Mouse (Mus musculus): ENCODE measurements around the gene 4933402N03Rik.

GRCm38 (mm10) chr7:131130021-131130420, 16.1 kb downstream of the 4933402N03Rik start:
- TF ChIP-seq CTCF (IDR thresholded peaks at IDR 0.05; ENCODE audit: low read depth, low read length) (no peak), POLR2A (IDR thresholded peaks at IDR 0.05; ENCODE audit: extremely low read depth, insufficient read depth, low read length) (no peak)

Measured in liver, adult 2 months (tissue).